Mouse (Mus musculus) left cerebral cortex, adult 8-10 months (tissue): ENCODE data around the gene Arid1b. TPM values are rescaled to one million over a fixed set of nuclear protein-coding genes. Genes with fewer than 3 reads are reported as not detected.
"Not testable (repeated sequence)": the region's sequence is repeated elsewhere in the genome, so short reads cannot be mapped to it uniquely, and the experiment has no call there.

Source experiments
- DNase-seq, 2 experiments: peaks; one replicate each; pipeline ENCODE4 v3.0.0; 2022; ENCODE audit warnings: low spot score in 2 of 2
- total RNA-seq, 4 experiments: library from RNA; stranded (reverse); gene quantifications; 2 replicates each; pipeline ENCODE4 v1.2.4; 2022

Arid1b gene
- total RNA-seq, 4 experiments from 2014 or later, result 70.1 to 83.9 (median 72.5) TPM

GRCm38 (mm10) chr17:5084139-5084538 lies 90.0 kb downstream of the Arid1b start:
- no peak for DNase-seq

GRCm38 (mm10) chr17:5085004-5085403 lies 90.9 kb downstream of the Arid1b start:
- DNase-seq, result no peak

- DNase-seq, result no peak
Measured at GRCm38 (mm10) chr17:5085942-5086341, 91.8 kb downstream of the Arid1b start.

GRCm38 (mm10) chr17:5088241-5088640 lies 94.1 kb downstream of the Arid1b start:
- not testable (repeated sequence) for DNase-seq

- DNase-seq, result no peak
Measured at GRCm38 (mm10) chr17:5088822-5089221, 94.7 kb downstream of the Arid1b start.

- no peak for DNase-seq
Measured at GRCm38 (mm10) chr17:5089541-5089940, 95.4 kb downstream of the Arid1b start.

GRCm38 (mm10) chr17:5091490-5091889 lies 97.4 kb downstream of the Arid1b start:
- no peak for DNase-seq

DNA sequence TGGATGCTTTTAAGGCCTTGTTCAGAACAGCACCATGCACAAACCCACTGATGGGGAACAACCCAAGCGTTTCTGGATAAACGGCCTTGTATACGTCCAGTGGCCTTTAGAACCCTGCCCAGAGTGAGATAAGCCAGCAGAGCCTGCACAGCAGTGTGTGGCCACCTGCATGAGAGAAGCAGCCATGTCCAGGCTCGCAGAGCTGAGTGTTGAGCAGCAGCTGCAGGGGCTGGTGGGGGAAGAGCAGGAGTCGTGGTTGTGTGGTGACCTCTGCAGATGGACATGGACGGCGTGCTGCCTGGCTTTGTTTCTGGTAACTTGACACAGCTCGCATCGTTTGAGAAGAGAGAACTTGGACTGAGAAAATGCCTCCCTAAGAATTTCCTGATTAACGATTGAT lies 97.8 kb downstream of the Arid1b start:
- no peak for DNase-seq

GRCm38 (mm10) chr17:5093343-5093742 lies 99.2 kb downstream of the Arid1b start:
- not testable (repeated sequence) for DNase-seq

DNA sequence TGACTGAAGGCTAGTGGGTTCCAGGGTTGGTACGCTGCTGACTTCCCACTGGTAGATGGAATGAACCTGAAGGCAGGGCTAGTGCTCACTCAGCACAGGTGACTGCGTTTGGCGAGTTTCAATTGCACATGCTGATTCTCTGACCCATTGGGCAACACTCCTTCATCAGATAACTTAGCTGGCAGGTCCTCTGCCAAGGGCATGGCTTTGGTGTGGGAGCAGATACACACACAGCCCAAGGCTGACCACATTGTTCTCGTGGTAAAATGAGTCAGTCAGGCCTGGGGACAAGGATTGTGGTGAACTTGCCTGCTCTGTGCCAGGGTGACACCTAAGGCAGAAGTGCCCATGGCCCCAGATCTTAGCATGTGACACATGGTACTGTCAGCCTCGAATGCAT lies 100.5 kb downstream of the Arid1b start:
- DNase-seq, result no peak

DNA sequence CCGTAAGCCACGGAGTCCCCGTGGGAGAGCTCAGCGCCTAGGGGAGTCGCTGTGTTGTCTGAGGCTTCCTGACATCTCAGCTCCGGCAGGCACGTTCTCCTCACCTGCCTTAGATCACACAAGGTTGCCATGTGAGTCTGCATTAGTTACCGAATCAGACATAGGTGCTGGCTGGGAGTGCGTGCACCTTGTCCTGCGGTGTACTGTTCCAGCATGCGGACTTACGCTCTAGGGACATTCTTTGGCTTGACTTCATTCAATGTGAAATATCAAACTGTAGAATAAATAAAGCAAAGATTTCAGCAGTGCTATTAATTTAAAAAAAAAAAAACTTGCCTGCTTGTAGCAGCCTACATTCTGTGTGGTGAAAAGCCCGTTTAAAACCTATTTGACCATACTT lies 101.6 kb downstream of the Arid1b start:
- DNase-seq, result no peak

GRCm38 (mm10) chr17:5097046-5097445 lies 102.9 kb downstream of the Arid1b start:
- DNase-seq, result no peak

- DNase-seq, result no peak
Measured at GRCm38 (mm10) chr17:5097545-5098475, 103.7 kb downstream of the Arid1b start.

GRCm38 (mm10) chr17:5098727-5099126 lies 104.6 kb downstream of the Arid1b start:
- no peak for DNase-seq

DNA sequence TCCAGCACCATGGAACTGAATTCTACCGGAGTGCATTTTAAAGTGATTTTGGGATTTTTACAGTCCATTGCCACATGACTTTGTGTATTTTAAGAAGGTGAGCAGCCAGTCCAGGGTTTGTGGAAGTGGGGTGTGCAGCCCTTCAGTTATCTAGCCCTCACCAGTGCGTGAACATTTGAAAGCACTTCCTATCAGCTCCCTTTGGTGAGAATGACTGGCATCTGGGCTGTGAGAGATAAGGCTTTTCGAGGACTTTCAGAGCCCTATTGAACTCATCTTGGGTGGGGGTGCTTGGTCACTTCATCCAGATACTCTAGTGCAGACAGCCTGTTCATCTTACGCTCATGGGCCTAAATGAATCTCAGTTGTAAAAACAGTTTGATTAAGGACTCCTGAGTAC lies 105.1 kb downstream of the Arid1b start:
- no peak for DNase-seq

- DNase-seq, result no peak
Measured at GRCm38 (mm10) chr17:5101157-5101556, 107.0 kb downstream of the Arid1b start.

DNA sequence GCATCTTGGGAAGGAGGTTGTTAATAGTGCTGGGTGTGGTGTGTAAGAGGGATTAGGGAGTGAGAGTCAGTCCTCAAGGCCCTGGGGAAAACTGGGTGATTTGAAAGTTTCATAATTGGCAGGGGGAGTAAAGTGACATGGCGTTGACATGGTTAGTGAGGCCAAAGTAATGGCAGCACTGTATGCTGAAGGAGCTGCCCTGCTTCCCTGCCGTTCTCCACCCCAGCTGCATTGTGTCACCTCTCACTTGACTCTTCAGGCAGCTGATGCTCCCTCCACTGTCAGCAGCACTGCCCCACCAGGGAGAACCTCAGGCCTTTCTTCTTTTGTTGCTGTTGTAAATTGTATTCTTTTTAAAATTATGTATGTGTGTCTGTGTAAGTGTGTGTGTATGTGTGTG lies 107.8 kb downstream of the Arid1b start:
- no peak for DNase-seq

GRCm38 (mm10) chr17:5105746-5106145 lies 111.6 kb downstream of the Arid1b start:
- DNase-seq, result no peak

DNA sequence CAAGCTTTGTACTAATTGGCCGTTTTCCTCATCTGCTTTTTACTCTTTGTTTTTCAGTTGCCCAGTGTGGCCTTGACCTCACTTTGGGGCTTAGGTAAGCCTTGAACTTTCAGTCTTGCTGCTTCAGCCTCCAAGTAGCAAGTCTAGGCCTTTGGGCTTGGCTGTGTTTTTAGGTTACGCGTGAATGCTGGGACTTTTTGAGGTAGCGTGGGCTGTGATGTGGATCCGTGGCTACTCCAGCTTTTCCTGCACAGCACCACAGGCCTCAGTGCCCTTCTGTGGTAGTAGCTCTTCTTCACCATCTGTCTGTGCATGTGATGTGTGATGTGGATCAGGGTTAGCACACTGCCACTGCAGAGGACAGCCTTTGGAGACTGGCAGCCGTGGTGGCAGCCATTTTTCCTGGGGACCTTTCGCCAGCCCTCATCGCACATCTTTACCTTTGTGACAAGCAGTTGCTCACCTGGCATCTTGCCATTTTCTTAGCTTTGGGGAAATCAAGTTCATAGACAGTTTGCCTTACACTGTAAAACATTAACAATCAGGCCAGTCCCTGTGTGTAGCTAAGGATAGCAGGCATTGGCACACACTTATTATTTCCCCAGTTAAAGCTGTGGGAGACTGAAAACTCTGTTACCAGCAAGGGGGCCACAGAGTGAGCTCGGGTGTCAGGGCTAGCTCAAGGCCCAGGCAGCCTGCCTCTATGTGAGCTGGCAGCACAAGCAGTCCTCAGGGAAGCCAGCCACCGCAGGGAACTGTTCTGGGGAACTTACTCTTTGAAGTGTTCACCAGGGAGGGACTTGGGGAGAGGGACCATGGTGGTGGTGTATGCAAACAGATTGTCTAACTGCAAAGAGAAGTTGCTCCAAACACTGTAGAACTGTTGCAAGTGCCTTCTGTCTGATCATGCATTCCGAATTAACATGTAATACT lies 112.4 kb downstream of the Arid1b start:
- no peak for DNase-seq

DNA sequence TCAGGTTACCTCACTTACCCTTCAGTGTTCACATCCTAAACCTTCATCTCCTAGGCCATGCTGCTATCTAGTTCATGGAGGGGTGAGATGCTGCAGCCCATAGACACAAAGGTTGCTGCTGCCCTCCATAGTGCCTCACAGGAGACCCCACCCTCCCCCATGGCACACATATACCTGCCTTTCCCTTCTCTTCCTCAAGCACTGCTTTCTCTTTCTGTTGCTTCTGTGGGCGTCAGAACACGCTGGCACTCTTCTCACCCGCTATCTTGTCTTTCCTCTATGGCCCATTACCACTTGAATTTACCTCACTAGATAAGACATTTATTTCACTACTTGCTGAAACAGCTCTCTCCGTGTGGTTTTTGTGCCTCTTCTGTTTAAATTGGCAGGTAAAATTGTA lies 113.4 kb downstream of the Arid1b start:
- no peak for DNase-seq

- DNase-seq, result no peak
Measured at GRCm38 (mm10) chr17:5108022-5108421, 113.9 kb downstream of the Arid1b start.

DNA sequence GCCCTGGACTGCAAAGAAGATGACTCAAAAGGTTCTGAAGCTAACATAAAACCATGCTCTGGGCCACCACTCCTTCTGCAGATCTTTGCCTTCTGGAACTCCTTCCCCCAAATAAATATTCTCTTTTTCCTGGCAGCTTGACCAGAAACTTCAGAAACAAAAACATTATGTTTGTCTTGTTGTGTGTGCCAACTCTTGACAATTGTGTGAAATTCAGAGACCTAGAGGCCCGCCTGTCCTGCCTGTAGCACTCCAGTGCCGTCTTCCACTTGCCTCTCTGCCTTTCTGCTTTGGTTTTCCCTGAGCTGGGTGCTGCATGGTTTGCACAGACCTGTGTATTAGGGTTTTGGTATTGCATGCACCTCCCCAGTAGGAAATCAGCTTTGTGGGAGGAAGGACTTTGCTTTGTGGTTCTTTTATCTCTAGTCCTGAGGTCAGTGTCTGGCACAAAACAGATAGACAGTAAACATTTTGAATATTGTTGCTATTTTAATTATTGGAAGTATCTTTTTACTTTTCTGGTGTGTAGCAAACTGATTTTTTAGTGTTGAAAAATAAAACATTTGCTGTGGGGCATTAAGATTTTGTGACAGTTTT lies 114.5 kb downstream of the Arid1b start:
- no peak for DNase-seq
